In genomic region chr4:148448179-148448852, GRCm38 (mm10) we compare ENCODE assay signal across 8 mouse cellular contexts. TPM values are rescaled to one million over a fixed set of nuclear protein-coding genes. Genes with fewer than 3 reads are reported as not detected.
DNase-seq lines count a peak whose midpoint lies in the region; ATAC-seq and TF ChIP-seq lines count a peak whose summit lies in the region.

TSS of gene Mtor (plus strand) at chr4:148448611.

- H3K4me2 ChIP-seq in embryonic facial prominence, embryonic 14.5 days (ENCODE audit: low read depth, low read length), result peak within 1 kb of the TSS; percentile 80
- H3K4me2 ChIP-seq in limb, embryonic 13.5 days (replicated peaks), result peak within 1 kb of the TSS; percentile 93
- H3K4me2 ChIP-seq in midbrain, embryonic 16.5 days (ENCODE audit: low read length), result peak within 1 kb of the TSS; percentile 60

- H3K79me2 ChIP-seq in heart, adult 2 months (replicated peaks; ENCODE audit: control insufficient read depth, insufficient read depth, low read length), result no peaks in the 10 kb centered on the region; the same call in 1 of the 2 replicates

- peaks cover 17% of the 10 kb centered on the region; the same call in 1 of the 2 replicates for H3K4me1 ChIP-seq in embryonic facial prominence, embryonic 14.5 days (ENCODE audit: control insufficient read depth, insufficient read depth, low read length)
- H3K4me1 ChIP-seq in heart, adult 2 months (ENCODE audit: control insufficient read depth, insufficient read depth, low read length), result peaks cover 5% of the 10 kb centered on the region
- H3K4me1 ChIP-seq in limb, embryonic 13.5 days, result peaks cover 30% of the 10 kb centered on the region
- peaks cover 42% of the 10 kb centered on the region for H3K4me1 ChIP-seq in midbrain, embryonic 16.5 days (ENCODE audit: control insufficient read depth, insufficient read depth, low read length)

- H3K36me3 ChIP-seq in embryonic facial prominence, embryonic 14.5 days (ENCODE audit: control insufficient read depth, insufficient read depth, low read length), result peaks cover 12% of the 10 kb centered on the region
- no peaks in the 10 kb centered on the region; the same call in 1 of the 2 replicates for H3K36me3 ChIP-seq in heart, adult 2 months (ENCODE audit: control insufficient read depth, insufficient read depth, low read length)
- H3K36me3 ChIP-seq in limb, embryonic 13.5 days, result peaks cover 15% of the 10 kb centered on the region
- H3K36me3 ChIP-seq in midbrain, embryonic 16.5 days (ENCODE audit: control insufficient read depth, insufficient read depth, low read length), result peaks cover 11% of the 10 kb centered on the region; the same call in 1 of the 2 replicates

- peak within 1 kb of the TSS; percentile 90 for H3K9ac ChIP-seq in embryonic facial prominence, embryonic 14.5 days (ENCODE audit: low read depth, low read length)
- H3K9ac ChIP-seq in heart, adult 2 months (ENCODE audit: low read depth, low read length), result peak within 1 kb of the TSS; percentile 95
- peak within 1 kb of the TSS; percentile 96 for H3K9ac ChIP-seq in limb, embryonic 13.5 days
- H3K9ac ChIP-seq in midbrain, embryonic 16.5 days (ENCODE audit: low read depth, low read length), result peak within 1 kb of the TSS; percentile 92

- peak; percentile 90 for TF ChIP-seq POLR2A in heart, adult 2 months (IDR thresholded peaks at IDR 0.05; ENCODE audit: insufficient read depth, low read depth, low read length)

- ATAC-seq in embryonic facial prominence, embryonic 14.5 days (ENCODE audit: low read depth), result peak; percentile 98
- ATAC-seq in limb, embryonic 13.5 days (ENCODE audit: low FRiP score, low read depth), result peak; percentile 97
- ATAC-seq in midbrain, embryonic 16.5 days, result peak; percentile 97

- H3K9me3 ChIP-seq in embryonic facial prominence, embryonic 14.5 days (ENCODE audit: control insufficient read depth, low read length), result no peaks in the 10 kb centered on the region
- no peaks in the 10 kb centered on the region for H3K9me3 ChIP-seq in limb, embryonic 13.5 days
- no peaks in the 10 kb centered on the region for H3K9me3 ChIP-seq in midbrain, embryonic 16.5 days (replicated peaks; ENCODE audit: control insufficient read depth, low read length, poor library complexity, severe bottlenecking)

- TF ChIP-seq CTCF in heart, adult 2 months (IDR thresholded peaks at IDR 0.05), result no peak

- peak within 1 kb of the TSS; percentile 97 for H3K4me3 ChIP-seq in embryonic facial prominence, embryonic 14.5 days (ENCODE audit: low read depth, low read length)
- H3K4me3 ChIP-seq in heart, adult 2 months, result peak within 1 kb of the TSS; percentile 85
- H3K4me3 ChIP-seq in limb, embryonic 13.5 days, result peak within 1 kb of the TSS; percentile 99
- peak within 1 kb of the TSS; percentile 87 for H3K4me3 ChIP-seq in midbrain, embryonic 16.5 days (ENCODE audit: low read depth, low read length)

- H3K27me3 ChIP-seq in embryonic facial prominence, embryonic 14.5 days (replicated peaks; ENCODE audit: control insufficient read depth, insufficient read depth, low read length), result no peaks in the 10 kb centered on the region
- H3K27me3 ChIP-seq in heart, adult 2 months (ENCODE audit: control insufficient read depth, insufficient read depth, low read length), result no peaks in the 10 kb centered on the region
- no peaks in the 10 kb centered on the region for H3K27me3 ChIP-seq in limb, embryonic 13.5 days
- H3K27me3 ChIP-seq in midbrain, embryonic 16.5 days (ENCODE audit: control insufficient read depth, insufficient read depth, low read depth, low read length), result no peaks in the 10 kb centered on the region

- intact Hi-C loops in heart, adult 2 months (cut with DNase I), result no loop called here

- under 1% methylated on average over 39 of the region's 56 CpGs for WGBS in embryonic facial prominence, embryonic 14.5 days
- WGBS in heart, adult 2 months, result under 1% methylated on average over 56 of the region's 56 CpGs
- WGBS in limb, embryonic 13.5 days, result under 1% methylated on average over 54 of the region's 56 CpGs
- under 1% methylated on average over 56 of the region's 56 CpGs for WGBS in midbrain, embryonic 16.5 days

- DNase-seq in 3T3-L1 (ENCODE audit: low read depth, low spot score), result peak; percentile 99
- peak; percentile 80 for DNase-seq in adrenal gland, postnatal 4 days (ENCODE audit: low spot score in 2 of 2)
- peak; percentile 100 for DNase-seq in embryonic facial prominence, embryonic 14.5 days (ENCODE audit: low spot score)
- DNase-seq in heart, adult 2 months, result peak; percentile 94 to 96
- peak; percentile 97 to 99 for DNase-seq in kidney, adult 8-10 months
- peak; percentile 90 to 94 for DNase-seq in spleen, postnatal 10 days (ENCODE audit: low spot score in 2 of 2)

- H3K27ac ChIP-seq in embryonic facial prominence, embryonic 14.5 days (replicated peaks; ENCODE audit: low read depth, low read length), result peak within 1 kb of the TSS; percentile 67; the same call in 1 of the 2 replicates
- peak within 1 kb of the TSS; percentile 90 for H3K27ac ChIP-seq in heart, adult 2 months
- H3K27ac ChIP-seq in limb, embryonic 13.5 days, result peak within 1 kb of the TSS; percentile 48; the same call in 1 of the 2 replicates
- H3K27ac ChIP-seq in midbrain, embryonic 16.5 days (ENCODE audit: low read length), result peak within 1 kb of the TSS; percentile 82

- TF ChIP-seq EP300 in heart, adult 2 months (IDR thresholded peaks at IDR 0.05; ENCODE audit: insufficient read depth, low read depth, low read length), result peak; percentile 84

RNA-seq across cellular contexts. Expression of gene Mtor, which starts in this region (rescaled TPM):
- 10 to 100 TPM; 66.3 to 67.1 TPM for total RNA-seq in adrenal gland, postnatal 4 days (2021)
- 16.3 and 20.5 TPM in 2 replicates for polyA plus RNA-seq in embryonic facial prominence, embryonic 14.5 days (2014; fragmentation: Nextera tagmentation; extraction: Ambion mirVana)
- total RNA-seq in heart, adult 2 months (2021), result 10 to 100 TPM; 40.9 to 49.7 TPM
- 18.6 and 25.7 TPM in 2 replicates for polyA plus RNA-seq in heart, adult 2 months (2012; rRNA removed)
- 15.8 and 16.5 TPM in 2 replicates for polyA plus RNA-seq in limb, embryonic 13.5 days (2015; fragmentation: Nextera tagmentation; extraction: Ambion mirVana)
- 23.0 and 24.4 TPM in 2 replicates for polyA plus RNA-seq in midbrain, embryonic 16.5 days (2015; fragmentation: Nextera tagmentation; extraction: Ambion mirVana)

Comparison
In these comparisons a context has a peak if more than half of its experiments do, and no peak if none do; other contexts are left out.
1. Peak in every context shown above with its lines: DNase-seq, ATAC-seq, H3K4me3 ChIP-seq and H3K27ac ChIP-seq.